In genomic region chr13:113271189-113271588, GRCm38 (mm10) we compare ENCODE assay signal across 25 mouse cellular contexts. TPM values are rescaled to one million over a fixed set of nuclear protein-coding genes. Genes with fewer than 3 reads are reported as not detected.
"Had no signal": no experiment of that assay in that cellular context is flagged by ENCODE, and none has a peak within 500 bp of the region (broad histone marks: within the 10 kb centered on the region; RNA-seq: fewer than 3 reads in every experiment).

No protein-coding gene starts in this region.

- ATAC-seq: midbrain, embryonic 15.5 days had no signal

- H3K9me3 ChIP-seq: liver, embryonic 13.5 days; midbrain, embryonic 12.5 days; midbrain, embryonic 15.5 days; neural tube, embryonic 12.5 days; neural tube, embryonic 15.5 days; stomach, embryonic 15.5 days had no signal

- DNase-seq: kidney, postnatal 25 days; layer of hippocampus, adult 9-11 months; layer of hippocampus, postnatal 36 days; liver, embryonic 13.5 days; lung, adult 2 months; lung, postnatal 14 days; lung, postnatal 4 days; right cerebral cortex, adult 18-20 months; right cerebral cortex, postnatal 14 days; right cerebral cortex, postnatal 4 days; thymus, postnatal 25 days had no signal

- H3K4me2 ChIP-seq: liver, embryonic 13.5 days; midbrain, embryonic 12.5 days; midbrain, embryonic 15.5 days; neural tube, embryonic 12.5 days; neural tube, embryonic 15.5 days; stomach, embryonic 15.5 days had no signal

- H3K27me3 ChIP-seq: liver, embryonic 13.5 days; midbrain, embryonic 12.5 days; midbrain, embryonic 15.5 days; neural tube, embryonic 12.5 days; neural tube, embryonic 15.5 days; stomach, embryonic 15.5 days had no signal

- H3K4me3 ChIP-seq: layer of hippocampus, adult 2 months; left cerebral cortex, adult 2 months; liver, embryonic 13.5 days; midbrain, embryonic 12.5 days; midbrain, embryonic 15.5 days; neural tube, embryonic 12.5 days; neural tube, embryonic 15.5 days; stomach, embryonic 15.5 days had no signal

- H3K27ac ChIP-seq: kidney, postnatal 0 days; layer of hippocampus, adult 2 months; left cerebral cortex, adult 2 months; liver, embryonic 13.5 days; midbrain, embryonic 12.5 days; midbrain, embryonic 15.5 days; neural tube, embryonic 12.5 days; neural tube, embryonic 15.5 days; stomach, embryonic 15.5 days had no signal

- H3K36me3 ChIP-seq: liver, embryonic 13.5 days; midbrain, embryonic 12.5 days; midbrain, embryonic 15.5 days; neural tube, embryonic 12.5 days; neural tube, embryonic 15.5 days; stomach, embryonic 15.5 days had no signal

- H3K9ac ChIP-seq: liver, embryonic 13.5 days; midbrain, embryonic 12.5 days; midbrain, embryonic 15.5 days; neural tube, embryonic 12.5 days; neural tube, embryonic 15.5 days; stomach, embryonic 15.5 days had no signal

- H3K4me1 ChIP-seq: liver, embryonic 13.5 days; midbrain, embryonic 12.5 days; midbrain, embryonic 15.5 days; neural tube, embryonic 12.5 days; neural tube, embryonic 15.5 days; stomach, embryonic 15.5 days had no signal

RNA-seq across cellular contexts. Expression of gene BC067074, which starts 21.8 kb away (rescaled TPM):
- polyA plus RNA-seq: liver, adult 2 months had no signal

RNA-seq across cellular contexts. Expression of gene Gzmk, which starts 45.5 kb away (rescaled TPM):
- total RNA-seq: liver, adult 2 months; megakaryocyte progenitor cell, adult 5-6 weeks had no signal
- polyA plus RNA-seq: kidney, postnatal 0 days; limb, embryonic 11.5 days; liver, adult 2 months; liver, embryonic 13.5 days; liver, embryonic 16.5 days; lung, embryonic 16.5 days; midbrain, embryonic 12.5 days; midbrain, embryonic 15.5 days; neural tube, embryonic 12.5 days; neural tube, embryonic 15.5 days; stomach, embryonic 15.5 days; thymus, postnatal 0 days had no signal
